Mouse (Mus musculus) embryonic facial prominence, embryonic 13.5 days (tissue): ENCODE measurements around the gene Timm13. TPM values are rescaled to one million over a fixed set of nuclear protein-coding genes. Genes with fewer than 3 reads are reported as not detected.
A peak's percentile ranks its signal among the peaks of the same experiment; 100 is the strongest.

Experiments used
- ATAC-seq: fragments of 200-750 bp; cut with Nextera tagmentation; 2 replicates; pipeline ENCODE4 v1.8.0; 2017; ENCODE audit warnings: low read depth; ENCODE audit not compliant: insufficient number of reproducible peaks, insufficient read depth, low FRiP score, low TSS enrichment
- H3K27ac ChIP-seq: fragments of 300-500 bp; sonication (generic); 2 replicates; pipeline ENCODE4 v1.5.1; 2015; ENCODE audit warnings: moderate library complexity, mild to moderate bottlenecking, inconsistent platforms
- H3K27me3 ChIP-seq: fragments of 300-500 bp; sonication (generic); 2 replicates; pipeline ENCODE4 v1.6.1; 2015; ENCODE audit warnings: mild to moderate bottlenecking, inconsistent platforms
- H3K36me3 ChIP-seq: fragments of 300-500 bp; sonication (generic); 2 replicates; pipeline ENCODE4 v1.6.1; 2015; ENCODE audit warnings: mild to moderate bottlenecking, inconsistent platforms
- H3K4me1 ChIP-seq: fragments of 300-500 bp; sonication (generic); 2 replicates; pipeline ENCODE4 v1.6.1; 2015; ENCODE audit warnings: inconsistent platforms
- H3K4me2 ChIP-seq: fragments of 300-500 bp; sonication (generic); 2 replicates; pipeline ENCODE4 v1.6.1; 2015; ENCODE audit warnings: moderate library complexity, mild to moderate bottlenecking, inconsistent platforms
- H3K4me3 ChIP-seq: fragments of 300-500 bp; sonication (generic); 2 replicates; pipeline ENCODE4 v1.5.1; 2015; ENCODE audit warnings: mild to moderate bottlenecking, inconsistent platforms
- H3K9ac ChIP-seq: fragments of 300-500 bp; sonication (generic); 2 replicates; pipeline ENCODE4 v1.6.1; 2015; ENCODE audit warnings: mild to moderate bottlenecking, inconsistent platforms
- H3K9me3 ChIP-seq: fragments of 300-500 bp; sonication (generic); 2 replicates; pipeline ENCODE4 v1.6.1; 2016; ENCODE audit warnings: inconsistent platforms
- WGBS: fragments of 180-500 bp; shearing (Covaris S2); methylation state at CpG from one replicate; pipeline ENCODE4 v1.1.7; 2015; ENCODE audit warnings: mixed read lengths; 5-methylcytosine and 5-hydroxymethylcytosine counted together
- polyA plus RNA-seq: library from polyadenylated mRNA; unstranded; fragments of >200 nt; fragmentation: Nextera tagmentation; extraction: Ambion mirVana; gene quantifications from 2 replicates; pipeline ENCODE4 v1.2.1, GENCODE M21; 2015

Gene Timm13
- polyA plus RNA-seq, 1 experiment from 2014 or later: 358 TPM

GRCm38 (mm10) chr10:80915736-80916135 lies 15.0 kb upstream of the Timm13 start:
- peaks cover 25% of the 10 kb centered on the region for H3K4me1 ChIP-seq
- no peak overlapping the region for H3K27ac ChIP-seq
- ATAC-seq: no peak

GRCm38 (mm10) chr10:80915260-80915659 lies 14.5 kb upstream of the Timm13 start:
- H3K27me3 ChIP-seq: no peaks in the 10 kb centered on the region

More at GRCm38 (mm10) chr10:80915736-80916135, 15.0 kb upstream of the Timm13 start:
- no peaks in the 10 kb centered on the region for H3K27me3 ChIP-seq
- H3K9me3 ChIP-seq: no peaks in the 10 kb centered on the region
- H3K9ac ChIP-seq: no peak overlapping the region
- WGBS: 84% methylated on average over 4 of the region's 4 CpGs
- no peak overlapping the region for H3K4me3 ChIP-seq
- peaks cover 46% of the 10 kb centered on the region for H3K36me3 ChIP-seq
- H3K4me2 ChIP-seq: no peak overlapping the region

GRCm38 (mm10) chr10:80914253-80914656 lies 13.5 kb upstream of the Timm13 start:
- no peak for ATAC-seq
- no peak overlapping the region for H3K4me2 ChIP-seq
- H3K9ac ChIP-seq: 0 out of 2 replicates have a peak overlapping the region, but pooled peaks have one; percentile 40
- H3K4me1 ChIP-seq: peaks cover 25% of the 10 kb centered on the region
- H3K9me3 ChIP-seq: no peaks in the 10 kb centered on the region
- 83% methylated on average over 5 of the region's 5 CpGs for WGBS
- H3K36me3 ChIP-seq: peaks cover 60% of the 10 kb centered on the region
- H3K27me3 ChIP-seq: no peaks in the 10 kb centered on the region
- H3K4me3 ChIP-seq: no peak overlapping the region
- H3K27ac ChIP-seq: no peak overlapping the region

More at GRCm38 (mm10) chr10:80915260-80915659, 14.5 kb upstream of the Timm13 start:
- Histone ChIP-seq H3K4me1 (peaks cover 25% of the 10 kb centered on the region), H3K4me2 (no peak overlapping the region), H3K27ac (no peak overlapping the region), H3K9me3 (no peaks in the 10 kb centered on the region), H3K4me3 (no peak overlapping the region), H3K36me3 (peaks cover 50% of the 10 kb centered on the region), H3K9ac (no peak overlapping the region)
- ATAC-seq: no peak
- WGBS: 73% methylated on average over 2 of the region's 2 CpGs

GRCm38 (mm10) chr10:80913364-80914011 lies 12.7 kb upstream of the Timm13 start:
- H3K4me2 ChIP-seq: no peak overlapping the region
- H3K4me3 ChIP-seq: no peak overlapping the region
- H3K9ac ChIP-seq: no peak overlapping the region
- no peak for ATAC-seq
- H3K4me1 ChIP-seq: peaks cover 23% of the 10 kb centered on the region
- H3K9me3 ChIP-seq: no peaks in the 10 kb centered on the region
- H3K36me3 ChIP-seq: peaks cover 68% of the 10 kb centered on the region
- no peaks in the 10 kb centered on the region for H3K27me3 ChIP-seq
- no peak overlapping the region; the same call in 1 of the 2 replicates for H3K27ac ChIP-seq
- 83% methylated on average over 7 of the region's 8 CpGs for WGBS

GRCm38 (mm10) chr10:80911891-80912290 lies 11.1 kb upstream of the Timm13 start:
- H3K9ac ChIP-seq: 0 out of 2 replicates have a peak overlapping the region, but pooled peaks have one; percentile 21
- H3K27ac ChIP-seq: no peak overlapping the region
- H3K4me3 ChIP-seq: no peak overlapping the region
- no peaks in the 10 kb centered on the region for H3K27me3 ChIP-seq
- no peak overlapping the region for H3K4me2 ChIP-seq
- no peak for ATAC-seq
- H3K9me3 ChIP-seq: no peaks in the 10 kb centered on the region
- peaks cover 14% of the 10 kb centered on the region for H3K4me1 ChIP-seq
- peaks cover 83% of the 10 kb centered on the region for H3K36me3 ChIP-seq

- no peak for ATAC-seq
- Histone ChIP-seq H3K9me3 (no peaks in the 10 kb centered on the region), H3K36me3 (peaks cover 86% of the 10 kb centered on the region)
Measured at GRCm38 (mm10) chr10:80911354-80911753, 10.6 kb upstream of the Timm13 start.

GRCm38 (mm10) chr10:80909375-80910162 lies 8.8 kb upstream of the Timm13 start:
- 91% methylated on average over 22 of the region's 22 CpGs for WGBS
- peaks cover 4% of the 10 kb centered on the region for H3K4me1 ChIP-seq
- H3K9ac ChIP-seq: 0 out of 2 replicates have a peak overlapping the region, but pooled peaks have one; percentile 27
- H3K36me3 ChIP-seq: peaks cover 92% of the 10 kb centered on the region
- no peak overlapping the region for H3K4me3 ChIP-seq
- H3K27ac ChIP-seq: no peak overlapping the region
- no peaks in the 10 kb centered on the region for H3K9me3 ChIP-seq
- H3K27me3 ChIP-seq: no peaks in the 10 kb centered on the region
- ATAC-seq: no peak
- no peak overlapping the region for H3K4me2 ChIP-seq

More at GRCm38 (mm10) chr10:80911354-80911753, 10.6 kb upstream of the Timm13 start:
- 90% methylated on average over 4 of the region's 4 CpGs for WGBS
- peaks cover 10% of the 10 kb centered on the region for H3K4me1 ChIP-seq
- no peaks in the 10 kb centered on the region for H3K27me3 ChIP-seq
- no peak overlapping the region for H3K4me2 ChIP-seq
- no peak overlapping the region for H3K9ac ChIP-seq
- H3K27ac ChIP-seq: no peak overlapping the region
- no peak overlapping the region for H3K4me3 ChIP-seq

- no peak for ATAC-seq
- Histone ChIP-seq H3K36me3 (peaks cover 77% of the 10 kb centered on the region), H3K9ac (no peak overlapping the region), H3K4me1 (peaks cover 3% of the 10 kb centered on the region), H3K27ac (no peak overlapping the region), H3K4me3 (no peak overlapping the region), H3K27me3 (no peaks in the 10 kb centered on the region), H3K9me3 (no peaks in the 10 kb centered on the region), H3K4me2 (no peak overlapping the region)
- 92% methylated on average over 11 of the region's 11 CpGs for WGBS
Measured at GRCm38 (mm10) chr10:80904709-80905108, 3.9 kb upstream of the Timm13 start.

GRCm38 (mm10) chr10:80904004-80904693 lies 3.4 kb upstream of the Timm13 start:
- H3K36me3 ChIP-seq: peaks cover 77% of the 10 kb centered on the region

GRCm38 (mm10) chr10:80903282-80903681 lies 2.5 kb upstream of the Timm13 start:
- no peak for ATAC-seq
- Histone ChIP-seq H3K27me3 (no peaks in the 10 kb centered on the region), H3K4me3 (no peak overlapping the region), H3K4me2 (no peak overlapping the region), H3K27ac (no peak overlapping the region), H3K4me1 (peaks cover 10% of the 10 kb centered on the region), H3K9me3 (no peaks in the 10 kb centered on the region), H3K9ac (no peak overlapping the region), H3K36me3 (peaks cover 76% of the 10 kb centered on the region)
- WGBS: 94% methylated on average over 10 of the region's 10 CpGs

More at GRCm38 (mm10) chr10:80904004-80904693, 3.4 kb upstream of the Timm13 start:
- Histone ChIP-seq H3K4me2 (no peak overlapping the region), H3K4me1 (peaks cover 9% of the 10 kb centered on the region), H3K9ac (no peak overlapping the region), H3K27me3 (no peaks in the 10 kb centered on the region), H3K4me3 (no peak overlapping the region), H3K9me3 (no peaks in the 10 kb centered on the region), H3K27ac (no peak overlapping the region)
- 88% methylated on average over 28 of the region's 28 CpGs for WGBS
- no peak for ATAC-seq

- Histone ChIP-seq H3K36me3 (peaks cover 74% of the 10 kb centered on the region), H3K9me3 (no peaks in the 10 kb centered on the region), H3K4me3 (no peak overlapping the region), H3K4me1 (peaks cover 16% of the 10 kb centered on the region), H3K9ac (no peak overlapping the region), H3K27ac (no peak overlapping the region), H3K4me2 (no peak overlapping the region), H3K27me3 (no peaks in the 10 kb centered on the region)
- 89% methylated on average over 9 of the region's 9 CpGs for WGBS
- no peak for ATAC-seq
Measured at GRCm38 (mm10) chr10:80902273-80902940, 1.6 kb upstream of the Timm13 start.
